9 mouse cellular contexts compared by ENCODE assay signal in genomic region chr7:24611709-24612108, GRCm38 (mm10). TPM values are rescaled to one million over a fixed set of nuclear protein-coding genes. Genes with fewer than 3 reads are reported as not detected.
DNase-seq lines count a peak whose midpoint lies in the region; ATAC-seq and TF ChIP-seq lines count a peak whose summit lies in the region.
"Had no signal": no experiment of that assay in that cellular context is flagged by ENCODE, and none has a peak within 500 bp of the region (broad histone marks: within the 10 kb centered on the region; RNA-seq: fewer than 3 reads in every experiment).

No protein-coding gene starts in this region.

- TF ChIP-seq EP300 in stomach, postnatal 0 days (optimal IDR thresholded peaks at IDR 0.05), result no peak

- peaks cover 25% of the 10 kb centered on the region for H3K4me1 ChIP-seq in heart, embryonic 10.5 days
- H3K4me1 ChIP-seq in testis, adult 2 months (ENCODE audit: control insufficient read depth, insufficient read depth, low read length), result peaks cover 24% of the 10 kb centered on the region
- H3K4me1 ChIP-seq in limb, embryonic 14.5 days (ENCODE audit: control insufficient read depth, insufficient read depth, low read length), result peaks cover 11% of the 10 kb centered on the region
- H3K4me1 ChIP-seq in stomach, postnatal 0 days (replicated peaks; ENCODE audit: control insufficient read depth, insufficient read depth), result peaks cover 9% of the 10 kb centered on the region

- peak overlapping the region; percentile 64 for H3K4me3 ChIP-seq in heart, embryonic 10.5 days
- H3K4me3 ChIP-seq in testis, adult 2 months (ENCODE audit: control insufficient read depth, low read depth, low read length), result peak overlapping the region; percentile 81
- peak overlapping the region; percentile 34 for H3K4me3 ChIP-seq in limb, embryonic 14.5 days (replicated peaks; ENCODE audit: low read length)
- peak overlapping the region; percentile 67 for H3K4me3 ChIP-seq in stomach, postnatal 0 days (ENCODE audit: low read depth, low read length)

- WGBS in heart, embryonic 10.5 days, result 13% methylated on average over 7 of the region's 7 CpGs
- 16% methylated on average over 7 of the region's 7 CpGs for WGBS in limb, embryonic 14.5 days
- 17% methylated on average over 7 of the region's 7 CpGs for WGBS in stomach, postnatal 0 days

- H3K27me3 ChIP-seq in heart, embryonic 10.5 days (ENCODE audit: insufficient read depth, poor library complexity, severe bottlenecking), result peaks cover 70% of the 10 kb centered on the region
- no peaks in the 10 kb centered on the region for H3K27me3 ChIP-seq in testis, adult 2 months (ENCODE audit: control insufficient read depth, insufficient read depth, low read length)
- peaks cover 38% of the 10 kb centered on the region for H3K27me3 ChIP-seq in limb, embryonic 14.5 days (ENCODE audit: control insufficient read depth, insufficient read depth, low read length)
- no peaks in the 10 kb centered on the region for H3K27me3 ChIP-seq in stomach, postnatal 0 days (ENCODE audit: control insufficient read depth, insufficient read depth, low read length)

- H3K36me3 ChIP-seq in heart, embryonic 10.5 days, result no peaks in the 10 kb centered on the region
- H3K36me3 ChIP-seq in testis, adult 2 months (ENCODE audit: control insufficient read depth, insufficient read depth, low read length), result no peaks in the 10 kb centered on the region
- no peaks in the 10 kb centered on the region; the same call in 1 of the 2 replicates for H3K36me3 ChIP-seq in limb, embryonic 14.5 days (ENCODE audit: control insufficient read depth, insufficient read depth, low read length)
- no peaks in the 10 kb centered on the region; the same call in 1 of the 2 replicates for H3K36me3 ChIP-seq in stomach, postnatal 0 days (ENCODE audit: control insufficient read depth, insufficient read depth, low read length)

- TF ChIP-seq CTCF in testis, adult 2 months (IDR thresholded peaks at IDR 0.05; ENCODE audit: control insufficient read depth, insufficient read depth, insufficient replicate concordance, low read depth, low read length), result no peak
- no peak for TF ChIP-seq CTCF in stomach, postnatal 0 days (IDR thresholded peaks at IDR 0.05; ENCODE audit: low read depth)

- no peaks in the 10 kb centered on the region for H3K9me3 ChIP-seq in heart, embryonic 10.5 days
- H3K9me3 ChIP-seq in limb, embryonic 14.5 days (ENCODE audit: control insufficient read depth, low read length), result no peaks in the 10 kb centered on the region
- no peaks in the 10 kb centered on the region for H3K9me3 ChIP-seq in stomach, postnatal 0 days (ENCODE audit: control insufficient read depth, low read length)

- ATAC-seq in limb, embryonic 14.5 days (ENCODE audit: low FRiP score, low read depth), result no peak
- no peak for ATAC-seq in stomach, postnatal 0 days (ENCODE audit: low FRiP score, low TSS enrichment)

- TF ChIP-seq POLR2A in testis, adult 2 months (IDR thresholded peaks at IDR 0.05; ENCODE audit: control insufficient read depth, low read depth, low read length), result no peak
- TF ChIP-seq POLR2A in limb, embryonic 14.5 days (IDR thresholded peaks at IDR 0.05; ENCODE audit: borderline replicate concordance, extremely low read depth, insufficient read depth, insufficient read length), result no peak

- intact Hi-C loops in heart, postnatal 25 days (cut with DNase I), result no loop called here

- H3K9ac ChIP-seq in limb, embryonic 14.5 days (ENCODE audit: low read depth, low read length, severe bottlenecking), result no peak overlapping the region
- peak overlapping the region; percentile 68; the same call in 1 of the 2 replicates for H3K9ac ChIP-seq in stomach, postnatal 0 days (ENCODE audit: low read length)

- H3K4me2 ChIP-seq in limb, embryonic 14.5 days (replicated peaks; ENCODE audit: low read depth, low read length, severe bottlenecking), result peak overlapping the region; percentile 61
- peak overlapping the region; percentile 79 for H3K4me2 ChIP-seq in stomach, postnatal 0 days (replicated peaks; ENCODE audit: low read depth)

- no peak for DNase-seq in heart, embryonic 10.5 days (ENCODE audit: low spot score)
- no peak for DNase-seq in heart, postnatal 25 days (ENCODE audit: low spot score)
- no peak for DNase-seq in testis, postnatal 10 days (ENCODE audit: low spot score)
- DNase-seq in limb, embryonic 14.5 days (ENCODE audit: low spot score), result no peak
- DNase-seq in stomach, postnatal 0 days (ENCODE audit: low spot score), result no peak
- no peak for DNase-seq in right cerebral cortex, postnatal 25 days
- no peak for DNase-seq in adrenal gland, postnatal 10 days

- 0 out of 2 replicates have a peak overlapping the region, but pooled peaks have one; percentile 44 for H3K27ac ChIP-seq in heart, embryonic 10.5 days
- no peak overlapping the region for H3K27ac ChIP-seq in testis, adult 2 months (ENCODE audit: control insufficient read depth, insufficient read depth, low read depth, low read length)
- no peak overlapping the region for H3K27ac ChIP-seq in limb, embryonic 14.5 days (replicated peaks; ENCODE audit: low read depth, low read length)
- H3K27ac ChIP-seq in stomach, postnatal 0 days (replicated peaks), result peak overlapping the region; percentile 63

RNA-seq across cellular contexts. Expression of gene Phldb3, which starts 1.1 kb away (rescaled TPM):
- polyA plus RNA-seq in heart, embryonic 10.5 days (2016; fragmentation: Nextera tagmentation; extraction: Ambion mirVana), result not detected in 2 replicates
- under 1 TPM; 0.50 to 0.57 TPM for total RNA-seq in heart, postnatal 25 days (2021)
- 0.52 and 0.85 TPM in 2 replicates for polyA plus RNA-seq in testis, adult 2 months (2012; rRNA removed)
- polyA plus RNA-seq in limb, embryonic 14.5 days (2012; rRNA removed), result 4.1 and 5.5 TPM in 2 replicates
- 0.70 and 1.2 TPM in 2 replicates for polyA plus RNA-seq in limb, embryonic 14.5 days (2014; fragmentation: Nextera tagmentation; extraction: Ambion mirVana)
- polyA plus RNA-seq in stomach, postnatal 0 days (2015; fragmentation: Nextera tagmentation; extraction: Ambion mirVana), result 1.2 TPM in 2 replicates
- 1 to 10 TPM; 3.6 TPM for total RNA-seq in adrenal gland, postnatal 10 days (2021)

RNA-seq across cellular contexts. Expression of gene Zfp575, which starts 24.3 kb away (rescaled TPM):
- 0.60 and 1.3 TPM in 2 replicates for polyA plus RNA-seq in heart, embryonic 10.5 days (2016; fragmentation: Nextera tagmentation; extraction: Ambion mirVana)
- total RNA-seq in heart, postnatal 25 days (2021), result under 1 TPM; 0.08 to 0.17 TPM
- 0.04 and 0.06 TPM in 2 replicates for polyA plus RNA-seq in testis, adult 2 months (2012; rRNA removed)
- polyA plus RNA-seq in limb, embryonic 14.5 days (2012; rRNA removed), result 4.5 and 7.6 TPM in 2 replicates
- 5.0 TPM in 2 replicates for polyA plus RNA-seq in limb, embryonic 14.5 days (2014; fragmentation: Nextera tagmentation; extraction: Ambion mirVana)
- 3.6 and 4.0 TPM in 2 replicates for polyA plus RNA-seq in stomach, postnatal 0 days (2015; fragmentation: Nextera tagmentation; extraction: Ambion mirVana)
- under 1 TPM; 0.54 to 0.73 TPM for total RNA-seq in adrenal gland, postnatal 10 days (2021)
- total RNA-seq: hematopoietic stem cell, adult 5-6 weeks had no signal

RNA-seq across cellular contexts. Expression of gene Ethe1, which starts 24.4 kb away (rescaled TPM):
- 20.0 and 20.7 TPM in 2 replicates for polyA plus RNA-seq in heart, embryonic 10.5 days (2016; fragmentation: Nextera tagmentation; extraction: Ambion mirVana)
- 10 to 100 TPM; 44.6 to 49.1 TPM for total RNA-seq in heart, postnatal 25 days (2021)
- polyA plus RNA-seq in testis, adult 2 months (2012; rRNA removed), result 1.3 and 1.5 TPM in 2 replicates
- polyA plus RNA-seq in limb, embryonic 14.5 days (2012; rRNA removed), result 19.9 and 21.9 TPM in 2 replicates
- polyA plus RNA-seq in limb, embryonic 14.5 days (2014; fragmentation: Nextera tagmentation; extraction: Ambion mirVana), result 30.7 and 31.5 TPM in 2 replicates
- polyA plus RNA-seq in stomach, postnatal 0 days (2015; fragmentation: Nextera tagmentation; extraction: Ambion mirVana), result 120 and 128 TPM in 2 replicates
- total RNA-seq in adrenal gland, postnatal 10 days (2021), result 10 to 100 TPM; 20.0 to 23.1 TPM

RNA-seq across cellular contexts. Expression of gene Lypd3, which starts 24.6 kb away (rescaled TPM):
- 0.18 and 0.22 TPM in 2 replicates for polyA plus RNA-seq in heart, embryonic 10.5 days (2016; fragmentation: Nextera tagmentation; extraction: Ambion mirVana)
- not detected for total RNA-seq in heart, postnatal 25 days (2021)
- 0.06 and 0.16 TPM in 2 replicates for polyA plus RNA-seq in testis, adult 2 months (2012; rRNA removed)
- polyA plus RNA-seq in limb, embryonic 14.5 days (2012; rRNA removed), result 24.8 and 30.4 TPM in 2 replicates
- polyA plus RNA-seq in limb, embryonic 14.5 days (2014; fragmentation: Nextera tagmentation; extraction: Ambion mirVana), result 38.8 and 50.7 TPM in 2 replicates
- 277 and 306 TPM in 2 replicates for polyA plus RNA-seq in stomach, postnatal 0 days (2015; fragmentation: Nextera tagmentation; extraction: Ambion mirVana)
- under 1 TPM; 0.24 to 0.27 TPM for total RNA-seq in adrenal gland, postnatal 10 days (2021)
- total RNA-seq: hematopoietic stem cell, adult 5-6 weeks had no signal

Comparison
In these comparisons a context has a peak if more than half of its experiments do, and no peak if none do; other contexts are left out.
1. H3K27ac ChIP-seq: peak in heart, embryonic 10.5 days (single experiment) and stomach, postnatal 0 days (single experiment); none in testis, adult 2 months (single experiment) and limb, embryonic 14.5 days (single experiment).
2. Peak in every context shown above with its lines, with median percentiles within 50 percentile points of each other: H3K4me3 ChIP-seq.